ENCODE assay signal across 8 mouse cellular contexts in the genomic region with DNA sequence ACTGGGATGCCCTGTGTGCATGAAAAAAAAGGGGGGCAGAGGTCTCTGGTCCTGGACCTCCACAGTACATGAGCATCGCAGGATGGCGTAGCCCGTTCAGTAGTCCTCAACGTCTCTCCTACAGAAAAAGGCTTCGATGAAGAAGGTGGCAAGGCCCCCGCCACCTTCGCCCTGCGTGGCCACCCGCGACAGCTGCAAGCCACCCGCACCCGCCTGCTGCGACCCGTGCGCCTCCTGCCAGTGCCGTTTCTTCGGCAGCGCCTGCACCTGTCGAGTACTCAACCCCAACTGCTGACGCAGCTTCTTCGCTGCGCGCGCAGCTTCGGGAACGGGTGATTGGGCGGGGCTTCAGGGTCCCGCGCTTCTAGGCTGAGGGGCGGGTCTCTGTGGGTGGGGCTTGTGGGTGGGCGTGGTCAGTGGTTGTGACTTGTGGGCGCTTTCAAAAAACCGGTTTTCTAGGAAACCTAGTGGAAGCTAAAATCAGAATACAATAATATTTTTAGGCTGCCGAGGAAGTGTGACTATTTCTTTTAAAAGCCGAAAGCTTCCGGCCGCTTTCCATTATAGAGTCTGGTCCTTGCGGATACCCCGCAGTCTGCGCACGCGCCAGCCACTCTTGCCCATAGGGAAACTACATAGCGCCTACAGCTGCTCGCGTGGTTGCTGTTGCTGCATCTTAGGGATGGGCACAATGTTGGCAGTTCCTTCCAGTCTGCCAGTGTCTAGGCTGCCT. TPM values are rescaled to one million over a fixed set of nuclear protein-coding genes. Genes with fewer than 3 reads are reported as not detected.
DNase-seq lines count a peak whose midpoint lies in the region; ATAC-seq lines count a peak whose summit lies in the region.

No protein-coding gene starts in this region.

- under 1% methylated on average over 45 of the region's 45 CpGs for WGBS in hindbrain, embryonic 14.5 days

- peak overlapping the region; percentile 73 for H3K9ac ChIP-seq in hindbrain, embryonic 14.5 days

- peak overlapping the region; percentile 87 for H3K4me2 ChIP-seq in hindbrain, embryonic 14.5 days (replicated peaks)

- H3K27me3 ChIP-seq in hindbrain, embryonic 14.5 days (ENCODE audit: control insufficient read depth, insufficient read depth, low read length): no peaks in the 10 kb centered on the region

- peak overlapping the region; percentile 88 for H3K27ac ChIP-seq in hindbrain, embryonic 14.5 days

- H3K4me1 ChIP-seq in hindbrain, embryonic 14.5 days (replicated peaks; ENCODE audit: control insufficient read depth, insufficient read depth, low read length): peaks cover 11% of the 10 kb centered on the region

- H3K4me3 ChIP-seq in hindbrain, embryonic 14.5 days (replicated peaks; ENCODE audit: low read length): peak overlapping the region; percentile 44

- ATAC-seq in hindbrain, embryonic 14.5 days (ENCODE audit: low FRiP score): peak; percentile 97

- H3K36me3 ChIP-seq in hindbrain, embryonic 14.5 days (replicated peaks; ENCODE audit: control insufficient read depth, insufficient read depth): no peaks in the 10 kb centered on the region

- peak; percentile 98 for DNase-seq in NIH3T3 (ENCODE audit: low read depth)
- peak; percentile 99 for DNase-seq in cerebellum, postnatal 10 days
- DNase-seq in frontal cortex, postnatal 14 days (ENCODE audit: low spot score in 2 of 2): peak; percentile 90 to 94
- DNase-seq in hindbrain, embryonic 14.5 days (ENCODE audit: low spot score): peak; percentile 99
- peak; percentile 90 to 91 for DNase-seq in layer of hippocampus, postnatal 36 days
- DNase-seq in lung, postnatal 36 days: peak; percentile 96
- peak; percentile 97 for DNase-seq in retina, postnatal 1 day
- DNase-seq in urinary bladder, adult 18-20 months (ENCODE audit: low spot score in 2 of 2): peak; percentile 93 to 95

- no peaks in the 10 kb centered on the region for H3K9me3 ChIP-seq in hindbrain, embryonic 14.5 days (ENCODE audit: control insufficient read depth, low read length)

RNA-seq across cellular contexts. Expression of a gene that starts 23.6 kb away (rescaled TPM):
- polyA plus RNA-seq in hindbrain, embryonic 14.5 days (2014; fragmentation: Nextera tagmentation; extraction: Ambion mirVana): 32.9 and 34.1 TPM in 2 replicates
- 10 to 100 TPM; 15.3 to 15.5 TPM for total RNA-seq in layer of hippocampus, postnatal 36 days (2021)

RNA-seq across cellular contexts. Expression of a gene that starts 32.6 kb away (rescaled TPM):
- 0.10 TPM in 1 of 2 replicates, not detected in the other for polyA plus RNA-seq in hindbrain, embryonic 14.5 days (2014; fragmentation: Nextera tagmentation; extraction: Ambion mirVana)
- total RNA-seq in layer of hippocampus, postnatal 36 days (2021): under 1 TPM; 0.27 to 0.30 TPM

Comparison
In these comparisons a context has a peak if more than half of its experiments do, and no peak if none do; other contexts are left out.
1. Peak in every context shown above with its lines: DNase-seq, ATAC-seq, H3K4me3 ChIP-seq and H3K27ac ChIP-seq.